10 mouse cellular contexts compared by ENCODE assay signal in the genomic region with DNA sequence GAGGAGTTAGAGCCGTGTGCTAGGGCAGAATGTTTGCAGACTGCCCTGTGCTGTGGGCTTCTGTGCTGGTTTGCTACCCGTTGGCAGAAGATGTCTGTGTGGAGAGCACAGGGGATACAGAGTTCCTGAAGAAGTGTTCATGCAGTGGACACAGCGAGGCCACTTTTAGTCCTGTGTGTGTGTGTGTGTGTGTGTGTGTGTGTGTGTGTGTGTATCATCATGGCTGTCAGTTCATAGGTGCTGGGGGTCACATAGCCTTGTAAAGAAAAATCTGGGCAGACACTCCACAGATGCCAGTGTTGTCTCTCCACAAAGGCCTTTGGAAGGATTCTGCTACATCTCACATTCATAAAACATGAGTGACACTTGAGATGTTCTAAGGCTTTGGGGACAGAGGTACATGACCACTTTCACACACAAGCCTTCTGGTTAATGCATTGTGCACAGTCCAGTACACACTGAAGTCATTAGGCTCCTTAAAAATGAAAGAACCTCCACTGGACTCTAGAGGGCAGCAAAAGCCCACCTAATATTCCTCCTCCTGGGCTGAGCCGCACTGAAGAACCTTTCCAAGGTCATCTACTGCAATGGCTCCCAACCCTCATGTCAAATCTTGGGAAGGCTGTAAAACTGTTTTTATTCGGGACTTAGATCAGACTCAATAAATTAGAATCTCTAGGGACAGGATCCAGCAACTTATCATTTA. TPM values are rescaled to one million over a fixed set of nuclear protein-coding genes. Genes with fewer than 3 reads are reported as not detected.
DNase-seq lines count a peak whose midpoint lies in the region; ATAC-seq lines count a peak whose summit lies in the region.
"Had no signal": no experiment of that assay in that cellular context is flagged by ENCODE, and none has a peak within 500 bp of the region (broad histone marks: within the 10 kb centered on the region; RNA-seq: fewer than 3 reads in every experiment).

No protein-coding gene starts in this region.

- no peaks in the 10 kb centered on the region for H3K4me1 ChIP-seq in forebrain, embryonic 16.5 days (replicated peaks; ENCODE audit: control insufficient read depth, insufficient read depth, low read length)
- H3K4me1 ChIP-seq in hindbrain, embryonic 16.5 days (ENCODE audit: control insufficient read depth, insufficient read depth, low read depth, low read length): no peaks in the 10 kb centered on the region

- H3K4me2 ChIP-seq in forebrain, embryonic 16.5 days (ENCODE audit: low read length): no peak overlapping the region
- no peak overlapping the region for H3K4me2 ChIP-seq in hindbrain, embryonic 16.5 days (ENCODE audit: low read length)

- no peak overlapping the region for H3K9ac ChIP-seq in forebrain, embryonic 16.5 days (replicated peaks; ENCODE audit: low read depth, low read length)
- H3K9ac ChIP-seq in hindbrain, embryonic 16.5 days (ENCODE audit: low read depth, low read length): no peak overlapping the region

- H3K9me3 ChIP-seq in forebrain, embryonic 16.5 days (ENCODE audit: control insufficient read depth, low read length): no peaks in the 10 kb centered on the region
- no peaks in the 10 kb centered on the region for H3K9me3 ChIP-seq in hindbrain, embryonic 16.5 days (ENCODE audit: control insufficient read depth, low read length)
- H3K9me3 ChIP-seq: megakaryocyte, embryonic 14.5 days had no signal

- 38% methylated on average over 5 of the region's 5 CpGs for WGBS in forebrain, embryonic 16.5 days
- 27% methylated on average over 5 of the region's 5 CpGs for WGBS in hindbrain, embryonic 16.5 days

- no peaks in the 10 kb centered on the region for H3K27me3 ChIP-seq in forebrain, embryonic 16.5 days (replicated peaks; ENCODE audit: control insufficient read depth, insufficient read depth, low read length)
- H3K27me3 ChIP-seq in hindbrain, embryonic 16.5 days (replicated peaks; ENCODE audit: control insufficient read depth, insufficient read depth, low read length): no peaks in the 10 kb centered on the region

- H3K4me3 ChIP-seq in forebrain, embryonic 16.5 days (replicated peaks; ENCODE audit: low read length): no peak overlapping the region
- no peak overlapping the region for H3K4me3 ChIP-seq in hindbrain, embryonic 16.5 days (ENCODE audit: low read length)
- H3K4me3 ChIP-seq: megakaryocyte, embryonic 14.5 days had no signal

- peak; percentile 42 for DNase-seq in left cerebral cortex, adult 11 months (ENCODE audit: low spot score)
- no peak for DNase-seq in left cerebral cortex, adult 8-10 months (ENCODE audit: low spot score in 2 of 2)
- peak; percentile 63 to 74 for DNase-seq in cerebellum, adult 18-20 months
- peak; percentile 37 to 73 for DNase-seq in layer of hippocampus, postnatal 14 days (ENCODE audit: low spot score in 2 of 2)
- peak; percentile 56 for DNase-seq in lung, postnatal 25 days (ENCODE audit: low spot score)
- DNase-seq in right cerebral cortex, postnatal 10 days (ENCODE audit: low spot score in 2 of 2): peak; percentile 67 to 68

- H3K36me3 ChIP-seq in forebrain, embryonic 16.5 days (ENCODE audit: control insufficient read depth, insufficient read depth): no peaks in the 10 kb centered on the region
- H3K36me3 ChIP-seq in hindbrain, embryonic 16.5 days (ENCODE audit: control insufficient read depth, insufficient read depth, low read length): no peaks in the 10 kb centered on the region

- ATAC-seq in forebrain, embryonic 16.5 days: peak; percentile 96
- ATAC-seq in hindbrain, embryonic 16.5 days: peak; percentile 96
- ATAC-seq: Patski had no signal

- no peak overlapping the region for H3K27ac ChIP-seq in forebrain, embryonic 16.5 days (ENCODE audit: low read length)
- H3K27ac ChIP-seq in hindbrain, embryonic 16.5 days (ENCODE audit: low read depth, low read length): no peak overlapping the region

RNA-seq across cellular contexts. Expression of gene Fam205c, which starts 2.7 kb away (rescaled TPM):
- total RNA-seq in left cerebral cortex, adult 8-10 months (2022): 1 to 10 TPM; 1.3 to 2.4 (median 1.7) TPM
- 1.4 and 1.6 TPM in 2 replicates for polyA plus RNA-seq in forebrain, embryonic 16.5 days (2015; fragmentation: Nextera tagmentation; extraction: Ambion mirVana)
- polyA plus RNA-seq in hindbrain, embryonic 16.5 days (2015; fragmentation: Nextera tagmentation; extraction: Ambion mirVana): 1.9 and 2.0 TPM in 2 replicates
- under 1 TPM; 0.38 to 0.46 TPM for total RNA-seq in layer of hippocampus, postnatal 14 days (2021)
- polyA plus RNA-seq: Patski had no signal

RNA-seq across cellular contexts. Expression of gene Gm12394, which starts 20.2 kb away (rescaled TPM):
- 1 to 10 TPM; 1.8 to 2.2 (median 2.1) TPM for total RNA-seq in left cerebral cortex, adult 8-10 months (2022)
- polyA plus RNA-seq in forebrain, embryonic 16.5 days (2015; fragmentation: Nextera tagmentation; extraction: Ambion mirVana): 0.24 and 0.49 TPM in 2 replicates
- polyA plus RNA-seq in hindbrain, embryonic 16.5 days (2015; fragmentation: Nextera tagmentation; extraction: Ambion mirVana): 0.65 and 0.66 TPM in 2 replicates
- 1 to 10 TPM in 1 of 2 experiments, under 1 TPM in 1; 0.65 to 1.0 TPM for total RNA-seq in layer of hippocampus, postnatal 14 days (2021)
- polyA plus RNA-seq: Patski had no signal

RNA-seq across cellular contexts. Expression of gene Fam205a1, which starts 23.1 kb away (rescaled TPM):
- total RNA-seq in left cerebral cortex, adult 8-10 months (2022): under 1 TPM in 2 of 4 experiments, not detected in 2; 0.11 to 0.14 TPM
- 0.15 TPM in 1 of 2 replicates, not detected in the other for polyA plus RNA-seq in forebrain, embryonic 16.5 days (2015; fragmentation: Nextera tagmentation; extraction: Ambion mirVana)
- 0.07 and 0.10 TPM in 2 replicates for polyA plus RNA-seq in hindbrain, embryonic 16.5 days (2015; fragmentation: Nextera tagmentation; extraction: Ambion mirVana)
- under 1 TPM; 0.46 to 0.64 TPM for total RNA-seq in layer of hippocampus, postnatal 14 days (2021)
- polyA plus RNA-seq: Patski had no signal

RNA-seq across cellular contexts. Expression of gene Phf24, which starts 39.7 kb away (rescaled TPM):
- total RNA-seq in left cerebral cortex, adult 8-10 months (2022): 100 to 1,000 TPM; 321 to 373 (median 328) TPM
- polyA plus RNA-seq in forebrain, embryonic 16.5 days (2015; fragmentation: Nextera tagmentation; extraction: Ambion mirVana): 25.2 and 33.6 TPM in 2 replicates
- polyA plus RNA-seq in hindbrain, embryonic 16.5 days (2015; fragmentation: Nextera tagmentation; extraction: Ambion mirVana): 44.5 and 45.7 TPM in 2 replicates
- total RNA-seq in layer of hippocampus, postnatal 14 days (2021): 100 to 1,000 TPM; 121 to 134 TPM
- polyA plus RNA-seq: Patski had no signal

Comparison
In these comparisons a context has a peak if more than half of its experiments do, and no peak if none do; other contexts are left out.
1. DNase-seq: peak in left cerebral cortex, adult 11 months (single experiment), cerebellum, adult 18-20 months (2 of 2), layer of hippocampus, postnatal 14 days (2 of 2), lung, postnatal 25 days (single experiment) and right cerebral cortex, postnatal 10 days (2 of 2); none in left cerebral cortex, adult 8-10 months (0 of 2).